Mouse (Mus musculus): ENCODE data around the gene Lcorl. TPM values are rescaled to one million over a fixed set of nuclear protein-coding genes. Genes with fewer than 3 reads are reported as not detected.

Gene Lcorl
- polyA plus RNA-seq, 1 experiment from 2014 or later: 41.7 TPM

GRCm38 (mm10) chr5:45757502-45758121 lies 99.8 kb downstream of the Lcorl start:
- DNase-seq (ENCODE audit: low spot score) (no peak), ATAC-seq (replicated peaks; ENCODE audit: low FRiP score) (peak; percentile 60; the same call in 1 of the 2 replicates)
- WGBS: 88% methylated on average over 4 of the region's 4 CpGs
- no peak overlapping the region for H3K4me2 ChIP-seq (ENCODE audit: low read depth, low read length, severe bottlenecking)
- no peaks in the 10 kb centered on the region for H3K9me3 ChIP-seq (ENCODE audit: control insufficient read depth, low read length)
- H3K4me3 ChIP-seq (ENCODE audit: low read depth, low read length): no peak overlapping the region
- no peak overlapping the region for H3K9ac ChIP-seq (ENCODE audit: low read length)
- H3K27me3 ChIP-seq (ENCODE audit: control insufficient read depth, insufficient read depth, low read length): no peaks in the 10 kb centered on the region
- no peaks in the 10 kb centered on the region for H3K36me3 ChIP-seq (ENCODE audit: control insufficient read depth, insufficient read depth, low read length)
- no peak overlapping the region for H3K27ac ChIP-seq (ENCODE audit: low read depth, low read length)
- no peaks in the 10 kb centered on the region for H3K4me1 ChIP-seq (replicated peaks; ENCODE audit: control insufficient read depth, insufficient read depth, low read length)

GRCm38 (mm10) chr5:45737911-45738310 lies 119.5 kb downstream of the Lcorl start:
- Histone ChIP-seq H3K27me3 (ENCODE audit: control insufficient read depth, insufficient read depth, low read length) (no peaks in the 10 kb centered on the region), H3K4me1 (replicated peaks; ENCODE audit: control insufficient read depth, insufficient read depth, low read length) (no peaks in the 10 kb centered on the region), H3K9me3 (ENCODE audit: control insufficient read depth, low read length) (no peaks in the 10 kb centered on the region), H3K4me2 (ENCODE audit: low read depth, low read length, severe bottlenecking) (no peak overlapping the region), H3K4me3 (ENCODE audit: low read depth, low read length) (no peak overlapping the region), H3K27ac (ENCODE audit: low read depth, low read length) (no peak overlapping the region), H3K36me3 (ENCODE audit: control insufficient read depth, insufficient read depth, low read length) (no peaks in the 10 kb centered on the region; the same call in 1 of the 2 replicates), H3K9ac (ENCODE audit: low read length) (no peak overlapping the region)
- no peak for DNase-seq (ENCODE audit: low spot score)
- 89% methylated on average over 1 of the region's 1 CpGs for WGBS
- no peak for ATAC-seq (replicated peaks; ENCODE audit: low FRiP score)

DNA sequence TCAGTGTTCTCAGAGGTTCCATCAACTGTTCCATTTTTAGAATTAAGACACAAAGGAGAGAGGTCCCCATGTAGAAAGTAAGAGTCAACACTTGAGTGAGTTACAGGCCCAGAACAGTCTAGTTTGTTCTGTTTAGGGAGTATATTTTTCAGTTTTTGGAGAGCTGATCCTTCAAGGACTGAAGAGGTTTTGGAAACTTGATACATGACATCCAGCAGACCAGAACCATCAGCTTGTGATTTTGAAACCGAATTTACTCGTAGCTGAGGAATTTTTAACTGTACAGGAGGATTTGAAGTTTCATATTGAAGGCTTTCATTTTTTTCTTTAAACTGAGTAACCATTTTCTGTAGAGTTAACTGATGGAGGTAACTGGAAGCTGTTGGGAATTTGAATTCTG lies 123.7 kb downstream of the Lcorl start:
- 91% methylated on average over 2 of the region's 2 CpGs for WGBS
- Histone ChIP-seq H3K27me3 (ENCODE audit: control insufficient read depth, insufficient read depth, low read length) (no peaks in the 10 kb centered on the region), H3K4me2 (ENCODE audit: low read depth, low read length, severe bottlenecking) (no peak overlapping the region), H3K4me3 (ENCODE audit: low read depth, low read length) (no peak overlapping the region), H3K36me3 (ENCODE audit: control insufficient read depth, insufficient read depth, low read length) (no peaks in the 10 kb centered on the region; the same call in 1 of the 2 replicates), H3K9ac (ENCODE audit: low read length) (no peak overlapping the region), H3K4me1 (replicated peaks; ENCODE audit: control insufficient read depth, insufficient read depth, low read length) (no peaks in the 10 kb centered on the region), H3K9me3 (ENCODE audit: control insufficient read depth, low read length) (no peaks in the 10 kb centered on the region), H3K27ac (ENCODE audit: low read depth, low read length) (no peak overlapping the region)
- no peak for DNase-seq (ENCODE audit: low spot score)
- no peak for ATAC-seq (replicated peaks; ENCODE audit: low FRiP score)

DNA sequence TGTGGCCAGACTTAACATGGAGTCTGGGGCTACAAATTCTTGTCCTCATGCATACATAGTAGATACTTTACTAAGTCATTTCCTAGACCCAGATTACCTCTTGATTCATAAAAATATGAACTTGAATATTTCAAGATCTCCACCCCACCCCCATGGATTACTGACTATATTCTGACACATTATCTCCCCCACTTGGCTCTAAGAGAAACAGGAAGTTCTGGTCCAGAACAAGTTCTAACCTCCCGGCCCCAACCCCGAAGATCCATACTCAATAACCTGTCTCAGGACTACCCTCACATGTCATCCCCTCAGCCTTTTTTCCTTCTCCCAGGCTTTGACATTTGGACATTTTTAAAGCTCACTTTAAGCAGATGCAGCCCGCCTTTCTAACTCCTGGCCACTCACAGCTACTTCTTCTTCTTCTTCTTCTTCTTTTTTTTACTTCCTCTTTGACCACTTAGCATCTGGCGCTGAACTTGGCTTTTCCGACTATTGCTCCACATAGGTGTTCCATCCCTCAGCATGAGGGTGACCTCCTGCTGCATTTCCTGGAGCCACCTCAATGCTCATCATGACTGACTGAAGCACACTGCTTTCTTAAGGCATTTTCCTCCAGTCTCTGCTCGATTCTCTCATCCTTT lies 138.4 kb downstream of the Lcorl start:
- Histone ChIP-seq H3K36me3 (ENCODE audit: control insufficient read depth, insufficient read depth, low read length) (no peaks in the 10 kb centered on the region), H3K9me3 (ENCODE audit: control insufficient read depth, low read length) (no peaks in the 10 kb centered on the region), H3K27me3 (ENCODE audit: control insufficient read depth, insufficient read depth, low read length) (no peaks in the 10 kb centered on the region), H3K27ac (ENCODE audit: low read depth, low read length) (no peak overlapping the region), H3K9ac (ENCODE audit: low read length) (no peak overlapping the region), H3K4me1 (replicated peaks; ENCODE audit: control insufficient read depth, insufficient read depth, low read length) (no peaks in the 10 kb centered on the region), H3K4me2 (ENCODE audit: low read depth, low read length, severe bottlenecking) (no peak overlapping the region), H3K4me3 (ENCODE audit: low read depth, low read length) (no peak overlapping the region)
- 94% methylated on average over 6 of the region's 6 CpGs for WGBS
- ATAC-seq (replicated peaks; ENCODE audit: low FRiP score) (no peak), DNase-seq (ENCODE audit: low spot score) (no peak)

DNA sequence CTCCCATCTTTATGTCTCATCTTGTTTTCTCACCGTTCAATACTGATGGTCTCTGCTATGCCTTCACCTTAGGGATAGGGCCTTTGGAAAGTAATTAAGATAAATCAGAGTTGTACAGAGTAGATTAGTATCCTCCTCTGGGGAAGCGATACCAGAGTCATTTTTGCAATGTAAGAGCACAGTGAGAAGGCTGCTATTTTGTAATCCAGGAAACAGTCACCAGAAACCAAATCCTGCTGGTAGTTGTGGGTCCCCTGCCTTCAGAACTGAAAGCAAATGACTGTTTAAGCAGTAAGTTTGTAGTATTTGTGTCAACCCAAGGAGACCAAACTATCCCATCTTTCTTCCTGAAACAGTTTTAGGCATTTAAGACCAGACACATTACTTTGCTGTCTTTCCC lies 147.8 kb downstream of the Lcorl start:
- Histone ChIP-seq H3K9me3 (ENCODE audit: control insufficient read depth, low read length) (no peaks in the 10 kb centered on the region), H3K4me3 (ENCODE audit: low read depth, low read length) (no peak overlapping the region), H3K27ac (ENCODE audit: low read depth, low read length) (no peak overlapping the region), H3K27me3 (ENCODE audit: control insufficient read depth, insufficient read depth, low read length) (no peaks in the 10 kb centered on the region), H3K36me3 (ENCODE audit: control insufficient read depth, insufficient read depth, low read length) (no peaks in the 10 kb centered on the region), H3K4me1 (replicated peaks; ENCODE audit: control insufficient read depth, insufficient read depth, low read length) (no peaks in the 10 kb centered on the region), H3K9ac (ENCODE audit: low read length) (no peak overlapping the region), H3K4me2 (ENCODE audit: low read depth, low read length, severe bottlenecking) (no peak overlapping the region)
- WGBS: 97% methylated on average over 2 of the region's 2 CpGs
- DNase-seq (ENCODE audit: low spot score) (no peak), ATAC-seq (replicated peaks; ENCODE audit: low FRiP score) (no peak)

- Histone ChIP-seq H3K27ac (ENCODE audit: low read depth, low read length) (no peak overlapping the region), H3K4me3 (ENCODE audit: low read depth, low read length) (no peak overlapping the region), H3K27me3 (ENCODE audit: control insufficient read depth, insufficient read depth, low read length) (no peaks in the 10 kb centered on the region), H3K9me3 (ENCODE audit: control insufficient read depth, low read length) (no peaks in the 10 kb centered on the region), H3K4me2 (ENCODE audit: low read depth, low read length, severe bottlenecking) (no peak overlapping the region), H3K36me3 (ENCODE audit: control insufficient read depth, insufficient read depth, low read length) (no peaks in the 10 kb centered on the region), H3K4me1 (replicated peaks; ENCODE audit: control insufficient read depth, insufficient read depth, low read length) (no peaks in the 10 kb centered on the region), H3K9ac (ENCODE audit: low read length) (no peak overlapping the region)
- WGBS: 96% methylated on average over 2 of the region's 2 CpGs
- ATAC-seq (replicated peaks; ENCODE audit: low FRiP score) (no peak), DNase-seq (ENCODE audit: low spot score) (no peak)
These were observed 150.6 kb downstream of the Lcorl start for GRCm38 (mm10) chr5:45706811-45707210.

- ATAC-seq (replicated peaks; ENCODE audit: low FRiP score): no peak
- no peaks in the 10 kb centered on the region for H3K36me3 ChIP-seq (ENCODE audit: control insufficient read depth, insufficient read depth, low read length)
- no peak overlapping the region for H3K4me2 ChIP-seq (ENCODE audit: low read depth, low read length, severe bottlenecking)
- no peaks in the 10 kb centered on the region for H3K4me1 ChIP-seq (replicated peaks; ENCODE audit: control insufficient read depth, insufficient read depth, low read length)
- no peaks in the 10 kb centered on the region for H3K9me3 ChIP-seq (ENCODE audit: control insufficient read depth, low read length)
- H3K27ac ChIP-seq (ENCODE audit: low read depth, low read length): no peak overlapping the region
- 93% methylated on average over 6 of the region's 6 CpGs for WGBS
- DNase-seq (ENCODE audit: low spot score): no peak
- H3K9ac ChIP-seq (ENCODE audit: low read length): no peak overlapping the region
- H3K27me3 ChIP-seq (ENCODE audit: control insufficient read depth, insufficient read depth, low read length): no peaks in the 10 kb centered on the region
- H3K4me3 ChIP-seq (ENCODE audit: low read depth, low read length): no peak overlapping the region
These were observed 165.7 kb downstream of the Lcorl start for GRCm38 (mm10) chr5:45691678-45692077.

- DNase-seq (ENCODE audit: low spot score): no peak
- Histone ChIP-seq H3K36me3 (ENCODE audit: control insufficient read depth, insufficient read depth, low read length) (no peaks in the 10 kb centered on the region), H3K4me3 (ENCODE audit: low read depth, low read length) (no peak overlapping the region), H3K9ac (ENCODE audit: low read length) (no peak overlapping the region), H3K4me2 (ENCODE audit: low read depth, low read length, severe bottlenecking) (no peak overlapping the region), H3K27ac (ENCODE audit: low read depth, low read length) (no peak overlapping the region), H3K4me1 (replicated peaks; ENCODE audit: control insufficient read depth, insufficient read depth, low read length) (no peaks in the 10 kb centered on the region), H3K9me3 (ENCODE audit: control insufficient read depth, low read length) (no peaks in the 10 kb centered on the region), H3K27me3 (ENCODE audit: control insufficient read depth, insufficient read depth, low read length) (no peaks in the 10 kb centered on the region)
- ATAC-seq (replicated peaks; ENCODE audit: low FRiP score): no peak
- 77% methylated on average over 2 of the region's 2 CpGs for WGBS
These were observed 166.6 kb downstream of the Lcorl start for GRCm38 (mm10) chr5:45690802-45691201.

GRCm38 (mm10) chr5:45689152-45689551 lies 168.3 kb downstream of the Lcorl start:
- no peaks in the 10 kb centered on the region for H3K9me3 ChIP-seq (ENCODE audit: control insufficient read depth, low read length)
- H3K4me3 ChIP-seq (ENCODE audit: low read depth, low read length): no peak overlapping the region
- no peak overlapping the region for H3K9ac ChIP-seq (ENCODE audit: low read length)
- WGBS: 92% methylated on average over 4 of the region's 4 CpGs
- ATAC-seq (replicated peaks; ENCODE audit: low FRiP score) (no peak), DNase-seq (ENCODE audit: low spot score) (no peak)
- no peak overlapping the region for H3K27ac ChIP-seq (ENCODE audit: low read depth, low read length)
- H3K4me1 ChIP-seq (replicated peaks; ENCODE audit: control insufficient read depth, insufficient read depth, low read length): no peaks in the 10 kb centered on the region
- no peaks in the 10 kb centered on the region for H3K27me3 ChIP-seq (ENCODE audit: control insufficient read depth, insufficient read depth, low read length)
- H3K4me2 ChIP-seq (ENCODE audit: low read depth, low read length, severe bottlenecking): no peak overlapping the region
- no peaks in the 10 kb centered on the region for H3K36me3 ChIP-seq (ENCODE audit: control insufficient read depth, insufficient read depth, low read length)

Measured in forebrain, embryonic 11.5 days (tissue).